ENCODE assay signal across 23 mouse cellular contexts in the genomic region with DNA sequence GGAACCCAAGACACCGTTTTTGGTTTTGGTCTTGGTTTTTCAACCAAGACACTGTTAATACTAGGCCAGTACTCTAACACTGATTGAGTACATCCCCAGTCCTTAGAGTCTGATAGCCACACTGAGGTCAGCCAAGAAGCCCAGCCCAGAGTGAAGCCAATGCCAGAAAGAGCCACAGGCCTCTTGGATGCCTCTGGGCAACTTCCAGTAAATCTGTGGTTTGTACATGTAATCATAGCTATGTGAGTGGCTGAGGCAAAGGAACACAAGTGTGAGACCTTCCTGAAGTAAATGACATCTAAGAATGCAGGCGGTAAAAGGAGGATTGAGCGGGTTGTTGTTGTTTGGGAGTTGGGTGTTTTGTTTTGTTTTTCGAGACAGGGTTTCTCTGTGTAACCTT. TPM values are rescaled to one million over a fixed set of nuclear protein-coding genes. Genes with fewer than 3 reads are reported as not detected.
"Had no signal": no experiment of that assay in that cellular context is flagged by ENCODE, and none has a peak within 500 bp of the region (broad histone marks: within the 10 kb centered on the region; RNA-seq: fewer than 3 reads in every experiment).

No protein-coding gene starts in this region.

- ATAC-seq: liver, postnatal 0 days; midbrain, embryonic 13.5 days had no signal

- H3K4me3 ChIP-seq: kidney, embryonic 15.5 days; limb, embryonic 12.5 days; limb, embryonic 15.5 days; lung, embryonic 15.5 days; megakaryocyte, embryonic 14.5 days; midbrain, embryonic 10.5 days; midbrain, embryonic 13.5 days; myocyte; neural tube, embryonic 13.5 days; stomach, embryonic 15.5 days had no signal

- H3K27me3 ChIP-seq: kidney, embryonic 15.5 days; limb, embryonic 12.5 days; limb, embryonic 15.5 days; lung, embryonic 15.5 days; midbrain, embryonic 13.5 days; neural tube, embryonic 13.5 days; stomach, embryonic 15.5 days had no signal

- H3K4me2 ChIP-seq: kidney, embryonic 15.5 days; limb, embryonic 12.5 days; limb, embryonic 15.5 days; liver, embryonic 11.5 days; lung, embryonic 15.5 days; midbrain, embryonic 13.5 days; neural tube, embryonic 13.5 days; stomach, embryonic 15.5 days had no signal

- DNase-seq: kidney, adult 8-10 months; kidney, postnatal 14 days; kidney, postnatal 4 days; left cerebral cortex, postnatal 4 days; liver, postnatal 0 days; lung, postnatal 14 days; retina, postnatal 1 day; right cerebral cortex, postnatal 25 days; spleen, adult 18-20 months; thymus, postnatal 25 days had no signal

- H3K4me1 ChIP-seq: kidney, embryonic 15.5 days; limb, embryonic 12.5 days; limb, embryonic 15.5 days; lung, embryonic 15.5 days; midbrain, embryonic 10.5 days; midbrain, embryonic 13.5 days; neural tube, embryonic 13.5 days; stomach, embryonic 15.5 days had no signal

- H3K9ac ChIP-seq: kidney, embryonic 15.5 days; limb, embryonic 12.5 days; limb, embryonic 15.5 days; liver, embryonic 14.5 days; liver, postnatal 0 days; lung, embryonic 15.5 days; midbrain, embryonic 13.5 days; neural tube, embryonic 13.5 days; stomach, embryonic 15.5 days had no signal

- H3K27ac ChIP-seq: kidney, embryonic 15.5 days; limb, embryonic 12.5 days; limb, embryonic 15.5 days; liver, embryonic 14.5 days; lung, embryonic 15.5 days; midbrain, embryonic 10.5 days; midbrain, embryonic 13.5 days; neural tube, embryonic 13.5 days; stomach, embryonic 15.5 days had no signal

- H3K9me3 ChIP-seq: kidney, embryonic 15.5 days; limb, embryonic 12.5 days; limb, embryonic 15.5 days; lung, embryonic 15.5 days; midbrain, embryonic 10.5 days; midbrain, embryonic 13.5 days; neural tube, embryonic 13.5 days; stomach, embryonic 15.5 days had no signal

RNA-seq across cellular contexts. Expression of a gene that starts 41.4 kb away (rescaled TPM):
- polyA plus RNA-seq: liver, embryonic 11.5 days; liver, embryonic 14.5 days; liver, postnatal 0 days; lung, embryonic 15.5 days; midbrain, embryonic 10.5 days; myocyte; stomach, embryonic 15.5 days had no signal

RNA-seq across cellular contexts. Expression of a gene that starts 50.9 kb away (rescaled TPM):
- polyA plus RNA-seq: kidney, embryonic 15.5 days; limb, embryonic 12.5 days; limb, embryonic 15.5 days; liver, embryonic 11.5 days; liver, embryonic 14.5 days; liver, postnatal 0 days; lung, embryonic 15.5 days; midbrain, embryonic 10.5 days; midbrain, embryonic 13.5 days; myocyte; neural tube, embryonic 13.5 days; stomach, embryonic 15.5 days; thymus, postnatal 0 days had no signal
